Mouse (Mus musculus) kidney, embryonic 14.5 days (tissue): ENCODE results near the gene Urah. TPM values are rescaled to one million over a fixed set of nuclear protein-coding genes. Genes with fewer than 3 reads are reported as not detected.
A peak's percentile ranks its signal among the peaks of the same experiment; 100 is the strongest.

Experiments
- ATAC-seq: fragments of 200-750 bp; cut with Nextera tagmentation; 2 replicates; pipeline ENCODE4 v1.8.0; 2017; ENCODE audit warnings: moderate number of reproducible peaks, mild to moderate bottlenecking, moderate TSS enrichment, moderate library complexity; ENCODE audit not compliant: low FRiP score, low TSS enrichment
- H3K27ac ChIP-seq: fragments of 300-500 bp; sonication (generic); 2 replicates; pipeline ENCODE4 v1.5.1; 2014; ENCODE audit warnings: low read depth, mild to moderate bottlenecking, low read length, moderate library complexity, mixed read lengths
- H3K27me3 ChIP-seq: fragments of 300-500 bp; sonication (generic); 2 replicates; pipeline ENCODE4 v1.6.1; 2014; ENCODE audit warnings: mild to moderate bottlenecking, low read length; ENCODE audit not compliant: control insufficient read depth, insufficient read depth
- H3K36me3 ChIP-seq: fragments of 300-500 bp; sonication (generic); 2 replicates; pipeline ENCODE4 v1.6.1; 2014; ENCODE audit warnings: low read length, mixed read lengths; ENCODE audit not compliant: control insufficient read depth, insufficient read depth
- H3K4me1 ChIP-seq: fragments of 300-500 bp; sonication (generic); 2 replicates; pipeline ENCODE4 v1.6.1; 2014; ENCODE audit warnings: low read length, mixed read lengths; ENCODE audit not compliant: control insufficient read depth, insufficient read depth
- H3K4me2 ChIP-seq: fragments of 300-500 bp; sonication (generic); replicated peaks from 2 replicates; pipeline ENCODE4 v1.6.1; 2014; ENCODE audit warnings: low read depth, mild to moderate bottlenecking, low read length
- H3K4me3 ChIP-seq: fragments of 300-500 bp; sonication (generic); 2 replicates; pipeline ENCODE4 v1.5.1; 2014; ENCODE audit warnings: mild to moderate bottlenecking, low read length
- H3K9ac ChIP-seq: fragments of 300-500 bp; sonication (generic); 2 replicates; pipeline ENCODE4 v1.6.1; 2014; ENCODE audit warnings: low read depth, mild to moderate bottlenecking, low read length, moderate library complexity
- H3K9me3 ChIP-seq: fragments of 300-500 bp; sonication (generic); 2 replicates; pipeline ENCODE4 v1.6.1; 2016; ENCODE audit warnings: low read length; ENCODE audit not compliant: control insufficient read depth
- WGBS: fragments of 180-500 bp; shearing (Covaris S2); extraction: QIAGEN DNeasy Blood & Tissue Kit; methylation state at CpG from one replicate; pipeline ENCODE4 v1.1.7; 2014; 5-methylcytosine and 5-hydroxymethylcytosine counted together
- polyA plus RNA-seq: library from polyadenylated mRNA; unstranded; fragments of >200 nt; fragmentation: Nextera tagmentation; extraction: Ambion mirVana; gene quantifications from 2 replicates; pipeline ENCODE4 v1.2.1, GENCODE M21; 2014

Urah gene
- polyA plus RNA-seq, 1 experiment from 2014 or later: 0.85 TPM

DNA sequence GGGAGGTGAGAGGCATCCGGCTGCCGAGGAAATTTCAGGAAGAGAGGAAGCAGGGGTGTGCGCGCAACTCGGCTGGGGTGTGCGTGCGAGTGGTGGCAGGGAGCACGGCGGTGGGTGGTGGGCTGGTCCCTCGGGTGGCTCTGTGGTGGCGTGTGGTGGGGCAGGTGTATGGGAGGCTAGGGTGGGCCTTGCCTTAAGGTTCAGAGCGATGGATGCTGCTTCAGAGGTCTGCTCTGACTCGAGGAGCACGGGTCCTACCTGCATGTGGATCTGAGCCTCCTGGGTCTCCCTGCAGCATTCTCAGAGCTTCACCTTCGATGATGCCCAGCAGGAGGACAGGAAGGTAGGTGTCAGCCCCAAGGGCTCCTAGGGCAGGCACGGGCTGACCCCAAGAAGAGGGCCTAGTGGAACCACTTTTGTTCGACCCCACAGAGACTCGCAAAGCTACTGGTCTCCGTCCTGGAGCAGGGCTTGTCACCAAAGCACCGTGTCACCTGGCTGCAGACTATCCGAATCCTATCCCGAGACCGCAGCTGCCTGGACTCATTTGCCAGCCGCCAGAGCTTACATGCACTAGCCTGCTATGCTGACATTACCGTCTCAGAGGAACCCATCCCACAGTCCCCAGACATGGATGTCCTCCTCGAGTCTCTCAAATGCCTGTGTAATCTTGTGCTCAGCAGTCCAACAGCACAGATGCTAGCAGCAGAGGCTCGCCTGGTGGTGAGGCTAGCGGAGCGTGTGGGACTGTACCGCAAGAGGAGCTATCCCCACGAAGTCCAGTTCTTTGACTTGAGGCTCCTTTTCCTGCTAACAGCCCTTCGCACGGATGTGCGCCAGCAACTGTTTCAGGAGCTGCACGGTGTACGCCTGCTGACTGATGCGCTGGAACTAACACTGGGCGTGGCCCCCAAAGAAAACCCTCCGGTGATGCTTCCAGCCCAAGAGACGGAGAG, 23.0 kb downstream of the Urah start, which contains the start of gene Bet1l:
Gene Bet1l (minus strand): TSS at position 28 of the 956 bp plus-strand sequence.
- 36% methylated on average over 40 of the region's 40 CpGs for WGBS
- Histone ChIP-seq H3K27me3 (no peaks in the 10 kb centered on the region), H3K9ac (peak within 1 kb of the TSS; percentile 92), H3K4me2 (peak within 1 kb of the TSS; percentile 88), H3K9me3 (no peaks in the 10 kb centered on the region), H3K4me3 (peak within 1 kb of the TSS; percentile 52), H3K36me3 (peaks cover 55% of the 10 kb centered on the region), H3K4me1 (peaks cover 15% of the 10 kb centered on the region), H3K27ac (peak within 1 kb of the TSS; percentile 75)
- peak; percentile 32 for ATAC-seq

GRCm38 (mm10) chr7:140858746-140859145, 23.9 kb downstream of the Urah start:
- Histone ChIP-seq H3K4me1 (peaks cover 15% of the 10 kb centered on the region), H3K36me3 (peaks cover 55% of the 10 kb centered on the region), H3K9me3 (no peaks in the 10 kb centered on the region), H3K4me3 (no peak overlapping the region), H3K4me2 (no peak overlapping the region), H3K27me3 (no peaks in the 10 kb centered on the region), H3K9ac (peak overlapping the region; percentile 34; the same call in 1 of the 2 replicates), H3K27ac (no peak overlapping the region)
- ATAC-seq: no peak
- WGBS: 92% methylated on average over 8 of the region's 8 CpGs

GRCm38 (mm10) chr7:140859997-140860396, 25.2 kb downstream of the Urah start:
- Histone ChIP-seq H3K36me3 (peaks cover 49% of the 10 kb centered on the region), H3K4me3 (no peak overlapping the region), H3K27me3 (no peaks in the 10 kb centered on the region), H3K4me2 (no peak overlapping the region), H3K27ac (no peak overlapping the region), H3K9ac (no peak overlapping the region), H3K9me3 (no peaks in the 10 kb centered on the region), H3K4me1 (peaks cover 13% of the 10 kb centered on the region)
- WGBS: 77% methylated on average over 6 of the region's 6 CpGs
- ATAC-seq: no peak

GRCm38 (mm10) chr7:140860728-140861127, 25.9 kb downstream of the Urah start:
- WGBS: 86% methylated on average over 5 of the region's 5 CpGs
- ATAC-seq: no peak
- no peak overlapping the region for H3K4me2 ChIP-seq
- H3K4me1 ChIP-seq: peaks cover 8% of the 10 kb centered on the region
- peaks cover 49% of the 10 kb centered on the region for H3K36me3 ChIP-seq
- H3K9me3 ChIP-seq: no peaks in the 10 kb centered on the region
- H3K27me3 ChIP-seq: no peaks in the 10 kb centered on the region
- H3K9ac ChIP-seq: no peak overlapping the region
- H3K27ac ChIP-seq: no peak overlapping the region
- H3K4me3 ChIP-seq: no peak overlapping the region

GRCm38 (mm10) chr7:140864761-140865160, 29.9 kb downstream of the Urah start:
- Histone ChIP-seq H3K9me3 (no peaks in the 10 kb centered on the region), H3K4me3 (no peak overlapping the region), H3K9ac (no peak overlapping the region), H3K4me2 (no peak overlapping the region), H3K36me3 (peaks cover 45% of the 10 kb centered on the region), H3K4me1 (no peaks in the 10 kb centered on the region), H3K27ac (no peak overlapping the region), H3K27me3 (no peaks in the 10 kb centered on the region)
- no peak for ATAC-seq
- 89% methylated on average over 12 of the region's 12 CpGs for WGBS

GRCm38 (mm10) chr7:140874224-140874623, 39.4 kb downstream of the Urah start:
- Histone ChIP-seq H3K27me3 (no peaks in the 10 kb centered on the region), H3K9ac (no peak overlapping the region), H3K4me2 (no peak overlapping the region), H3K4me3 (no peak overlapping the region), H3K4me1 (no peaks in the 10 kb centered on the region), H3K27ac (no peak overlapping the region), H3K9me3 (no peaks in the 10 kb centered on the region), H3K36me3 (peaks cover 15% of the 10 kb centered on the region; the same call in 1 of the 2 replicates)
- 90% methylated on average over 4 of the region's 4 CpGs for WGBS
- ATAC-seq: no peak

- Histone ChIP-seq H3K9me3 (no peaks in the 10 kb centered on the region), H3K4me3 (no peak overlapping the region), H3K36me3 (peaks cover 12% of the 10 kb centered on the region; the same call in 1 of the 2 replicates), H3K4me2 (no peak overlapping the region), H3K27me3 (no peaks in the 10 kb centered on the region), H3K4me1 (no peaks in the 10 kb centered on the region; the same call in 1 of the 2 replicates), H3K27ac (no peak overlapping the region), H3K9ac (no peak overlapping the region)
- ATAC-seq: no peak
- WGBS: 86% methylated on average over 6 of the region's 6 CpGs
Measured at GRCm38 (mm10) chr7:140877364-140877763, 42.5 kb downstream of the Urah start.

DNA sequence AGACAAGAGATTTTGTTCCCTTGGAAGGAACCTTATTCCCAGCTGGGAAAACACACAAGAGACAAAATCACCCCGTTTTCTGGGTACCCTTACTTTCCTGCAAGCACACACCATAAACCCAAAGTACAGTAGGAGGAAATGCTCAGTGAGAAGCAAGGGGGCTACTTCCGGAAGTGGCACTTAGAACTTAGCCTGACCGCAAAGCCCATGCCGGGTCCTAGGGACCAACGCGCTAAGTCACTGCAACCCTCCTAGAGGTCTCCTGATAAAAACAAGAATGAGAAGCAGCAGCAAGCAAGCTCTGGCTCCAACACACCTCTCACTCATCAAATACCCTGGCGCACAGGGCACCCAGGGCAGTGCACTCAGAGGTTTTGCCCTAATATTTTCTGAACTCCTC, 44.5 kb downstream of the Urah start:
- 94% methylated on average over 7 of the region's 7 CpGs for WGBS

GRCm38 (mm10) chr7:140880419-140880818, 45.6 kb downstream of the Urah start:
- ATAC-seq: no peak
- H3K36me3 ChIP-seq: peaks cover 16% of the 10 kb centered on the region; the same call in 1 of the 2 replicates
- no peaks in the 10 kb centered on the region for H3K27me3 ChIP-seq
- no peak overlapping the region for H3K9ac ChIP-seq
- H3K9me3 ChIP-seq: no peaks in the 10 kb centered on the region
- H3K4me2 ChIP-seq: no peak overlapping the region
- WGBS: 71% methylated on average over 3 of the region's 3 CpGs
- H3K4me1 ChIP-seq: no peaks in the 10 kb centered on the region; the same call in 1 of the 2 replicates
- H3K4me3 ChIP-seq: no peak overlapping the region
- H3K27ac ChIP-seq: no peak overlapping the region

More for the DNA sequence above, 44.5 kb downstream of the Urah start:
- Histone ChIP-seq H3K9ac (no peak overlapping the region), H3K27ac (no peak overlapping the region), H3K27me3 (no peaks in the 10 kb centered on the region), H3K36me3 (peaks cover 18% of the 10 kb centered on the region; the same call in 1 of the 2 replicates), H3K9me3 (no peaks in the 10 kb centered on the region), H3K4me2 (no peak overlapping the region), H3K4me3 (no peak overlapping the region), H3K4me1 (no peaks in the 10 kb centered on the region; the same call in 1 of the 2 replicates)
- no peak for ATAC-seq
